Mouse (Mus musculus) left cerebral cortex, postnatal 25 days (tissue): Measurements from ENCODE around the gene Zfp148. TPM values are rescaled to one million over a fixed set of nuclear protein-coding genes. Genes with fewer than 3 reads are reported as not detected.
"Not testable (repeated sequence)": the region's sequence is repeated elsewhere in the genome, so short reads cannot be mapped to it uniquely, and the experiment has no call there.

Experiments
- DNase-seq, 2 experiments: peaks; one replicate each; pipeline ENCODE4 v3.0.0; 2022; ENCODE audit warnings: low spot score in 2 of 2, mixed read lengths in 1 of 2
- intact Hi-C: fragments of 180-260 bp; cut with DNase I; formaldehyde crosslinking; loops from one replicate; pipeline ENCODE4 v1.15.1; 2025
- total RNA-seq, 2 experiments: library from RNA; stranded (reverse); gene quantifications; 2 replicates each; pipeline ENCODE4 v1.2.3; 2021

The Zfp148 gene
- total RNA-seq, 2 experiments from 2014 or later: 142 to 153 TPM

GRCm38 (mm10) chr16:33441065-33441464 is 60.4 kb downstream of the Zfp148 start:
- no peak for DNase-seq
- intact Hi-C loops: no loop called here

- no peak for DNase-seq
- intact Hi-C loops: no loop called here
Observed at GRCm38 (mm10) chr16:33446830-33447229, 66.2 kb downstream of the Zfp148 start.

DNA sequence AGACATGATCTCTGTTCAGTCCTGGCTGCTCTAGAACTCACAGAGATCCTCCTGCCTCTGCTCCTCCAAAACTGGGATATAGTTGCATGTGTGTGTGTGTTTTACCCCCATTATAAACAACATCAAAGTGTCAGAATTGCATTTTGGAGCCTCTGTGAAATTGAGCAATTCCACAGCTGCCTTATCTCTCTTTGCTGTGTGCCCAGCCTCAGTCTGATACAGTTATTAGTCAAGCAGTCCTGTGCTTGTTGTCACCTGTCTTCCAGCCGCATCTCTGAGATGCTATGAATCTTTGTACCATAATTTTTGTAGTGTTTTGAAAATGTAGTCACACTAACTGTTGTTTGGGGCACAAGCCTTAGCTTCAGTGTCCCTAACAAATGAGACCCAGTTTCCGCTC is 73.2 kb downstream of the Zfp148 start:
- intact Hi-C loops: no loop called here

DNA sequence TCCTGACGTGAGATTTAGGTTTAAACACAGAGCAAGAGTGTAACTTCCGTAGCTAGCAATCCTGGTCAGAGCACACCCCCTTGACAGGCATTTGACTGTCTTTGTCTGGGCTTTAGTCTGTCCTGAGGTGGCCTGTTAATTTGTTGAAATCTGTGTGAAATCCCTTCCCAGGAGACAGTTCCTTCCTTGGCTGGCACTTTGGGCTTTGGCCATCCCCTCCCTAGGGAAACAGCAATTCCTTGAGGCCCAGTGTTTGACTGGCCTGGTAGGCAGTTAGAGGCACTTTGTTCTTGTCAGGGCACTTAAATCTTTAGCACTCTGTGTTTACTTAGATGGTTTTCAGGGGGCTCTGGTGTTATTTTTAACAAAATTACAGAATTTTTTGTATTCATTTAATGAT is 73.7 kb downstream of the Zfp148 start:
- no peak for DNase-seq
- intact Hi-C loops: no loop called here

More for the DNA sequence above, 73.2 kb downstream of the Zfp148 start:
- DNase-seq: no peak

- no peak for DNase-seq
Observed at GRCm38 (mm10) chr16:33455263-33455910, 74.8 kb downstream of the Zfp148 start.

DNA sequence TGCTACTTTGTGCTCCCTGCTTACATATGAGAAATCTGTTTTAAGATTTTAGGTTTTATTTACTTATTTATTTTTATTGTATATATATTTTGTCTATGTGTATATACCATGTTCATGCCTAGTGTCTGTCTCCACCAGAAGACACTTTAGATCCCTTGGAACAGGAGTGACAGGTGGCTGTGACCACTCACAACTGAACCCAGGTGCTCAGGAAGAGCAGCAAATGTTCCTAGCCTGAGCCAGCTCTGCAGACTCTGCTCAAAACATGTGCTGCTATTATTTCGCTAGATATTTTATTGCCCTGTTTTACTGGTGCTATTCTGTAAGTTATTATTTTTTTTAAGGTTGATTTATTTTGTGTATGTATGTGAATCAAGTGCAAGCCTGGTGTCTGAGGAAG is 78.5 kb downstream of the Zfp148 start:
- intact Hi-C loops: no loop called here
- no peak for DNase-seq

More at GRCm38 (mm10) chr16:33455263-33455910, 74.8 kb downstream of the Zfp148 start:
- intact Hi-C loops: no loop called here

DNA sequence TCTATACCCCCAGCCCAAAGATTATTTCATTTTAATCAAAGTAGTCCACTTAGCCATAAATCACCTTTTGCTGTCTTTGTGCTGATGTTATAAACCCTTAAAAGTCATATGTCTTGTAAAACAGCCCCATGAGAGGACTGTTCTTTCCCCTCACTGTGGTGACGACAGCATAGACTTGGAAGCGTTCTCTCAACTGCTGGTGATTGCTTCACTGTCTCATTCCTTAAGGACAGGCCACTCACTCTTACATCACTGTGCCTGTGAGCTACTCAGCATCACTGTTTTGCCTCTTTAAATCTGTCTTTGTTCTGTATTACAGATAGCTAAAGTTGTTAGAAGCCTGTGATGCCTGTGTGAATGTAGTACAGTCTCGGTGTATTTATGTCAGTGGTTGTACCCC is 80.8 kb downstream of the Zfp148 start:
- intact Hi-C loops: no loop called here
- no peak for DNase-seq

DNA sequence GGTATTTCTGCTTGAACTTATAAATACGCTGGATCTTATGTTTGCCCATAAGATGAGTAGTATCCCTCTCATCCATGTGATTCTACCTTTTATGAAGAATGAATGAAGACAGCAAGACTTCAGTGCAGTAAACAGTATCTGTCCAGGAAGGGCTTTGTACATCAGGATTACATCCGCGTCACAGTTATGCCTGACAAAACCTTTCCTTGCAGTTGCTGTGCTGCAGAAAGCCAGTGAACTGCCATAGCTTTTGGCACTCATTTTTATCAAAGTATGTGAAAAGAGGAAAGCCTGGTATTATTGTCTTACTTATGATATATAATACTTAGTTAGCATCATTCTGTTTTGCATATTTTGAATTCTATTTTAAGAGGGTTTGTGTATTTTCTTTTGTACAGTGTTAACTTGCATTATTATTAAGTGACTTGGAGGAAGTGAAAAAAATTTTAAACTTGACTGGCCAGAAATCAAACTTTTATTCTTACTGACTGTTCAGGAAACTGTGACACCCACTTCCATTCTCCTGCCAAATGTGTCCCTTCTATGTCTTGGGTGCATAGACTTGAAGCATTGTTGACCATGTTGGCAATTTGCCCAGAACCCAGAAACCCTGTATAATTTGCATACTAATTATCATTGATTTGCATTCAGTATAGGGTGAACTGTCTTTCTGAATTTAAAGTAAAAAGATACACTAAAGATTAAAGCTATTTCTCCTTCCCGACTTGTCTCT is 84.0 kb downstream of the Zfp148 start:
- DNase-seq: peak in 1 of 2 experiments; percentile 59
- intact Hi-C loops: no loop called here

GRCm38 (mm10) chr16:33465242-33465614 is 84.6 kb downstream of the Zfp148 start:
- DNase-seq: no peak
- intact Hi-C loops: no loop called here

GRCm38 (mm10) chr16:33467451-33467850 is 86.8 kb downstream of the Zfp148 start:
- intact Hi-C loops: no loop called here
- no peak for DNase-seq

GRCm38 (mm10) chr16:33469973-33470372 is 89.3 kb downstream of the Zfp148 start:
- intact Hi-C loops: no loop called here
- no peak for DNase-seq

GRCm38 (mm10) chr16:33474381-33474780 is 93.7 kb downstream of the Zfp148 start:
- DNase-seq: no peak

DNA sequence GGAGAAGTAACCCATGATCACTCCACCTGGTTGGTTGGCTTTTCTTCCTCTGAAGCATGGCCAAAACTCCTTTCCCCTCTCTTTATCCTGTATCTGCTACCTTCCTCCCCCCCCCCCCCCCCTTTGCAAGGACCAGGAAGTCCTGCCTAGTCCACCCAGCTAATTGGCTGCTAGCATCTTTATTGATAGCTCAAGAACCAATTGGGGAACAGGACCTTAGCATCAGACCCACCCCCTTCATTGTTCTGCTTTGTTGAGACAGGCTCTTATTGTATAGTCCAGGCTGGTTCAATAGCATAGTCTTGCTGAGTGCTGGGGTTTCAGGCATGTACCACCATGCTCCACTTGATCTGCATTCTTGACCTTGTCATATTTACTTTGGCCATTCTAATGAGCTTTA is 99.3 kb downstream of the Zfp148 start:
- DNase-seq: no peak
- intact Hi-C loops: loop anchor here (10.0 kb wide), 1 partner anchor 175 kb away; no protein-coding TSS in a partner anchor

More at GRCm38 (mm10) chr16:33474381-33474780, 93.7 kb downstream of the Zfp148 start:
- intact Hi-C loops: no loop called here

DNA sequence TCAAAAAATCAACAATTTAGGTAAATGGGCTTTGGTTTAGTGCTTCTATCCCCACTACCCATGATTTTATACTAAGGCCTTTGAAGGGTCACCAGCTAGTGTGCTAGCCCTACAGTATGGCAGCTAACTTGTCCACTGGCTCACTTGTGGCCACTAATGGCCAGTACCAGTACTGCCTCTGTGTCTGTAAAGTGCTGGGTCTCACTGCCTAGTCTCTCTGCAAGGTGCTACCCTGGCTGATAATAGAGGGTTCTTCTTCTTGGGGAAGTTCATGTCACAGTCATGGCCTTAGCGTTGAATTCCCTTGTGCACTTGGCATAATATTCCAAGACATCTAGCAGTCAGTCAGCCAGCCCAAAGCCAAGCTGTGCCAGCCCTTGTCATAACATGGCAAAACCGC is 100.5 kb downstream of the Zfp148 start:
- DNase-seq: no peak
- intact Hi-C loops: loop anchor here (10.0 kb wide), 1 partner anchor 176 kb away; no protein-coding TSS in a partner anchor

GRCm38 (mm10) chr16:33482309-33482708 is 101.7 kb downstream of the Zfp148 start:
- no peak for DNase-seq
- intact Hi-C loops: loop anchor here (10.0 kb wide), 1 partner anchor 178 kb away; no protein-coding TSS in a partner anchor

DNA sequence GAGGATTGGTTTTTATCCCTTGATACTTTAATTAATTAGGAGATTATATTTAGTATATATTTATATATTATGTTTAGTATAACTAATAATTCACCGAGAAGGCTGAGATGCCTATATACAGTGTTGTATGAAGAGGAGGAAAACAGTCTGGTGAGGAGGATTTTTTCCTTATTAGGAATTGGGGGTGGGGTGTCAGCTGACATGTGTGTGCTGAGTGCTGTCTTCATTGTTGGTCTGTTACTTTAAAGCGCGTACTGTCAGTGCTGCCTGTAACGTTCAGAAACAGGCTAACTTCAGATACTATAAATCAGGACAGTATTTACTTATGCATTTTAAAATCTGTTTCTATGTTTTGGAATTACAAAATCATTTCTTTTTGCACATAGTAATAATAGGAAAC is 107.1 kb downstream of the Zfp148 start:
- intact Hi-C loops: loop anchor here (10.0 kb wide), 1 partner anchor 183 kb away; no protein-coding TSS in a partner anchor
- no peak for DNase-seq

DNA sequence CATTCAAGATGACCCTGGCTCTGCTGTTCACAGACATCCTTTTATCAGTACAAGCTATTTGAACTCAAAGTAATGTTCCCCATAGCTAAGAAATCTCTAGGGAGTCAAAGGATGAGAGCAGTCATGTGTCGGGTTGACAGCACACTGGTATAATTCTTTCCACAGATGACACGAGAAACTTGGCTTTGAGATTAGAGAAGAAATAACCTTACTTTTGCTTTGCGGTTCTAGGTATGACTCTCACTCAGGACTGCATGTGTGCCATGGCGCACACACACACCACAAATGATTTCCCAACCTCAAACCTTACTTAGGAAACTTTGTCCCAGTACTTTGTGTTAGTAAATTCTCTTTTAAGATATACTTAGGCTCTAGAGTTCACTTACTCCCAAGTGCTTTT is 113.7 kb downstream of the Zfp148 start:
- no peak for DNase-seq
- intact Hi-C loops: no loop called here

DNA sequence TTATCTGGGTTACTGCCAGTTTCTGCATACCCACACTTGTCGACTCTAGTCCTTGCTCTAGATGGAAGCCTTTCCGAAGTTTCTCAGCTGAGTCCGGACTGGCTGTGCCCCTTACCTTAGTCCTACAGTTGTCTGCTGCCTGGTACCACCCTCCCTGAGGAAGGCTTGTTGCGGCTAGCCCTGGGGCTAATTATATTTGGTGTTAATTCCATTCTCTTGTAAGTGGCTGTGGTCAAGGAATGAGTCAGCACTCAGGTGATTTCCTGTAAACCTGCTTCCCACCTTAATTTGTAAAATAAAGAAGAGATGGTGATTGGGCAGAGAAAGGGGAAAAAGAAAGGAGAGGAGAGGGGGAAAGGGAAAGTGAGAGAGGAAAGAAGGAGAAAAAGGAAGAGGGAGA is 127.4 kb downstream of the Zfp148 start:
- no peak for DNase-seq
- intact Hi-C loops: no loop called here

DNA sequence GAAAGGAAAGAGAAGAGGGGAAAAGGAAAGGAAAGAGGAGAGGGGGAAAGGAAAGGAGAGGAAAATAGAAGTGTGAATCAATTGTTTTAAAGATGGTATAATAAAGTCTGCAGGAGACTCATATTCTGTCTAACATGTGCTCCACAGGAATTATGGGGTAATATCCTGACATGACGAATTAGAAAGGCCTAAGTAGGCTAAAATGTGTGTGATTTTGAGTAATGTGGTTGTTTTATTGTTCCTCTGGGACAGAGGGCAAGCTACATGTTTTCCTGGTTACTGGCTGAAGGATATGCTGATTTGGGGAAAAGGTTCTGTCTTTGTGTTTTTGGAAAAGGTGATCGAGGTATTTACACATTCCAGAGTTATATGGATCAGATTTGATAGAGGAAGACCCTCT is 128.6 kb downstream of the Zfp148 start:
- intact Hi-C loops: not testable (repeated sequence)

DNA sequence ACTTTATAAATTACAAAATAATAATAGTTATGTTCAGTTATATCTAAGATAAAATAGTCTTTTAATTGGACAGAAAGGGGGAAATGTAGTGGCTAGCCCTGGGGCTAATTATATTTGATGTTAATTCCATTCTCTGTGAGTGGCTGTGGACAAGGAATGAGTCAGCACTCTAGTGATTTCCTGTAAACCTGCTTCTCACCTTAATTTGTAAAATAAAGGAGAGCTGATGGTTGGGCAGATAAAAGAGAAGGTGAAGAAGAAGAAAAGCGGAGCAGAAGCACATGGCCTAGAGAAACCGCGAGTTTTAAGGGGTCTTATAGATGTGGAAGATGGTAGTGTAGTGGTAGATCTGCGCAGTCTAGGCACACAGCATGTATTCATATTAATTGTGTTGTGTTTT is 130.2 kb downstream of the Zfp148 start:
- DNase-seq, intact Hi-C loops: not testable (repeated sequence)

More for the DNA sequence above, 128.6 kb downstream of the Zfp148 start:
- not testable (repeated sequence) for DNase-seq

- intact Hi-C loops: no loop called here
- no peak for DNase-seq
Observed at GRCm38 (mm10) chr16:33512555-33512954, 131.9 kb downstream of the Zfp148 start.
